Mouse (Mus musculus) embryonic facial prominence, embryonic 12.5 days (tissue): ENCODE results near the gene Klc1. TPM values are rescaled to one million over a fixed set of nuclear protein-coding genes. Genes with fewer than 3 reads are reported as not detected.
"Not testable (repeated sequence)": the region's sequence is repeated elsewhere in the genome, so short reads cannot be mapped to it uniquely, and the experiment has no call there.

Source experiments
- ATAC-seq: fragments of 200-750 bp; cut with Nextera tagmentation; 2 replicates; pipeline ENCODE4 v1.8.0; 2017; ENCODE audit not compliant: insufficient number of reproducible peaks, insufficient read depth, low FRiP score, low TSS enrichment
- H3K27ac ChIP-seq: fragments of 300-500 bp; sonication (generic); 2 replicates; pipeline ENCODE4 v1.5.1; 2016; ENCODE audit warnings: mild to moderate bottlenecking
- H3K27me3 ChIP-seq: fragments of 300-500 bp; sonication (generic); 2 replicates; pipeline ENCODE4 v1.6.1; 2016; ENCODE audit warnings: mild to moderate bottlenecking, moderate library complexity
- H3K36me3 ChIP-seq: fragments of 300-500 bp; sonication (generic); 2 replicates; pipeline ENCODE4 v1.6.1; 2016; ENCODE audit warnings: mild to moderate bottlenecking
- H3K4me1 ChIP-seq: fragments of 300-500 bp; sonication (generic); 2 replicates; pipeline ENCODE4 v1.6.1; 2016
- H3K4me2 ChIP-seq: fragments of 300-500 bp; sonication (generic); replicated peaks from 2 replicates; pipeline ENCODE4 v1.6.1; 2016; ENCODE audit warnings: mild to moderate bottlenecking, moderate library complexity
- H3K4me3 ChIP-seq: fragments of 300-500 bp; sonication (generic); 2 replicates; pipeline ENCODE4 v1.5.1; 2016; ENCODE audit warnings: mild to moderate bottlenecking
- H3K9ac ChIP-seq: fragments of 300-500 bp; sonication (generic); 2 replicates; pipeline ENCODE4 v1.6.1; 2016; ENCODE audit warnings: mild to moderate bottlenecking, moderate library complexity
- H3K9me3 ChIP-seq: fragments of 300-500 bp; sonication (generic); 2 replicates; pipeline ENCODE4 v1.6.1; 2016; ENCODE audit warnings: mild to moderate bottlenecking, moderate library complexity
- WGBS: fragments of 180-500 bp; shearing (Covaris S2); methylation state at CpG from one replicate; pipeline ENCODE4 v1.1.7; 2016; 5-methylcytosine and 5-hydroxymethylcytosine counted together
- polyA plus RNA-seq: library from polyadenylated mRNA; unstranded; fragments of >200 nt; fragmentation: Nextera tagmentation; extraction: Ambion mirVana; gene quantifications from 2 replicates; pipeline ENCODE4 v1.2.1, GENCODE M21; 2016

The Klc1 gene
- polyA plus RNA-seq, 1 experiment from 2014 or later = 149 TPM

DNA sequence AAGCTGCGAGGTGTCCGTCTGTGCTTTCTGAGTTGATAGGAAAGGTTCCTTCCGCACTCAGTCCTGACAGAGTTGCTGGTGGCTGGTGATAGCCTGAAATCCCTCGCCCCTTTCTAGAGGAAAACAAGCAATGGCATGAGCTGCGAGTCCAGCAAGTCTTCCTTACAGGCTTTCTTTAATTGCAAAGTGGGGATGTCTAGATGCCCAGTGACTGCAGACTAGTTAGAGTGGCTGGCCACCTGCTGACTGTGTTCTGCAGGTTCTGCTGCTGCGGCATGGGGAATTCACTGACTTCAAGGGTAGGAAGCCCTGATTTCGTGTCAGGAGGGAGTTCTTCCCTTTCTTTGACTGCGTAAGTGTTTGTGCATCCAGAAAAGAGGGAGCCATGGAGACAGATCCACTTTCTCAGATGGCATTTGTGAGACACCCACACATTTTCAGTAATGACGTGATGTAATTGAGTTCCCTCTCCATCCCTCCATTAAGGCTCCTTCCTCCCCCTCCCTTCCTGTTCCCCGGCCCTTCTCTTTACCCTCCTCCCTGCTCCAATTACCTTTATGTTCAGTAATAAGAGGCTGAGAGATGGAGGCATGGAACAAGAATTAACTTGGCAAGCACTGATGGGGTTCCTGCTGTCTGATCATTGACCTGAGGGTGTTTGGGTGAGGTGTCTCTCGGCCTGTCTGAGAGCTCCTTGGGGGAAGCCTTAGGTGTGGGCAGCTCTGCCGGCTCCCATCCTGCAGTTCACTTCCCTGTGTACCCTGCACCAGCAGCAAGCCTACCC, 33.1 kb upstream of the Klc1 start:
- H3K36me3 ChIP-seq = peaks cover 51% of the 10 kb centered on the region
- 64% methylated on average over 12 of the region's 12 CpGs for WGBS
- H3K4me2 ChIP-seq = no peak overlapping the region
- no peak for ATAC-seq
- 0 out of 2 replicates have a peak overlapping the region, but pooled peaks have one; percentile 26 for H3K27ac ChIP-seq
- no peak overlapping the region for H3K4me3 ChIP-seq
- H3K4me1 ChIP-seq = no peaks in the 10 kb centered on the region
- H3K27me3 ChIP-seq = no peaks in the 10 kb centered on the region
- H3K9ac ChIP-seq = 0 out of 2 replicates have a peak overlapping the region, but pooled peaks have one; percentile 0
- no peaks in the 10 kb centered on the region for H3K9me3 ChIP-seq

DNA sequence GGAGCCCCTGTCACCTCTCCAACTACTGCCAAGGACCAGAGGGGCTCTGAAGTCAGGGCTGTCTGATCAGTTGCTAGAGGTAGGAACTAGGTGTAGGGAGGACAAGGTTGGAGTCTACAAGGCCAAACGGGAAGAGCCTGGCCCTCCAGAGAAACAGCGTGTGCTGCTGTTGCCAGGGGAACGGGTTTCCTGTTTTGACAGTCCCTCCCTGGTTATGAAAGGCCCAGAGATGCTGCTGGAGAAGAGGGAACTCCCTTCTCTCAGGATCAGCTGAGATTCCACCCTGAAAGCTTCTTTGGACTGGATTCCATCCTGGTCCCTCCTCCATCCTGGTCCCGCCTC, 32.6 kb upstream of the Klc1 start:
- no peaks in the 10 kb centered on the region for H3K9me3 ChIP-seq
- no peak overlapping the region for H3K4me3 ChIP-seq
- no peaks in the 10 kb centered on the region for H3K4me1 ChIP-seq
- no peaks in the 10 kb centered on the region for H3K27me3 ChIP-seq
- WGBS = 58% methylated on average over 4 of the region's 4 CpGs
- no peak overlapping the region for H3K9ac ChIP-seq
- H3K36me3 ChIP-seq = peaks cover 51% of the 10 kb centered on the region
- no peak for ATAC-seq
- H3K4me2 ChIP-seq = no peak overlapping the region
- no peak overlapping the region for H3K27ac ChIP-seq

DNA sequence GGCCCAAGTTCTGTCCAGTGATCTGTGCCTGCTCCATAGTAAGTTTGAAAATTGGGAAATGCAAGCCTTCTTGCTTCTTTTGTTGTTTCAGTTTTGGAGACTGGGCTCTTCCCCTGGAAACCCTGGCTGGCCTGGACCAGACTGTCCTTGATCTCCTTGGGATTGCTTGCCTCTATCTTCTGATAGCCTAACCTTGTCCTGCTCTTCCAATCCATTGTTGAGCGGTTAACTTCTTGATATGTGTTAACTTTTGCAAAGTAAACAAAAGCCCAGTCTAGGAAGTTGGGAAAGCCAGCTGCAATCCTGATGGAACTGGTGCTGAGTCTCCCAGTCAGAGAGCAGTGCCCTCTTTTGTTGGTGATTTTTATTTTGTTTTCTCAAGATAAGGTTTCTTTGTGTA, 30.7 kb upstream of the Klc1 start:
- H3K4me2 ChIP-seq = no peak overlapping the region
- H3K9ac ChIP-seq = no peak overlapping the region
- H3K27ac ChIP-seq = no peak overlapping the region
- 91% methylated on average over 1 of the region's 1 CpGs for whole genome bisulfite sequencing
- ATAC-seq = no peak
- H3K36me3 ChIP-seq = peaks cover 56% of the 10 kb centered on the region
- H3K4me1 ChIP-seq = peaks cover 6% of the 10 kb centered on the region; the same call in 1 of the 2 replicates
- no peaks in the 10 kb centered on the region for H3K9me3 ChIP-seq
- H3K27me3 ChIP-seq = no peaks in the 10 kb centered on the region
- H3K4me3 ChIP-seq = no peak overlapping the region

DNA sequence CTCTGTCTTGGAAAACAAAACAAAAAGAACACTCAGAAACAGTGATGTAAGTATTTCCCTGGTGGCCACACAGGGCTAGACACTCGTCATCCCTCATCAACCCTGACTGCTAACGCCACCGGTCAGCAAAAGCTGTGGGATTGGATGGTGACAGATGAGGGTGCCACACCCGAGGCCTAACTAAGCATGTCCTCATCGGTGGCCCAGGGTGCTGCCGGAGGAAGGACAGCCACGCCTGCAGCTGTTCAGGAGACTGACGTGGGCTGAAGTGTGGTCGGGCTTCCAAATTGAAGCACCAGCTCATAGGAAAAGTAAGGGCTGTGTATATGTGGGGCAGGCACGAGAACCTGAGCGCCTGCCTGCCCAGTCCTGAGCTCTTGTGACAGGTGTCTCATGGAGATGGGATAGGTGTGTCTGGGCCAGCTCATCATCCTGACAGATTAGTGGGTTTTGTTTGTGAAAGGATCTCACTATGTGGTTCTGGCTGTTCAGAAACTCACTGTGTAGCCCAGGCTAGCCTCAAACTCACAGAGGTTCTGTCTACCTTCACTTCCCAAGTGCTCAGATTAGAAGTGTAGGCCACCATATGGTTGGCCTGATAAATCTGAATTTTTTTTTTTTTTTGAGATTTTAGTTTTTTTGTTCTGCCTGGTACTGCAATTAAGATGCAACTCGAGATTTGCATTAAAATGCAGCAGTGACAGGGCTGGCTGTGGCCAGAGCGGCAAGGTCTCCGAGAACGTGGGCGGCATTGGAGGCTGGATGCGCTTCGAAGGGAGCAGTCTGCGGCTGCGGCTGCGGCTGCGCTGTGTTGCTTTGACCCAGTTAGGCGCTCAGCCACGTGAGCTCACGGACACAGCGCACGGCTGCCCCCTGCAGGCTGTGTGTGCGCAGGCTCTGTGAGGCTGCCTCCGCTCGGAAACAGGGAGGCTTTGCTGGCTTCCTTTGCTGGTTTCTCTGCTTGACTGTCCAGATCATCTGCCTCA, 26.5 kb upstream of the Klc1 start:
- no peak overlapping the region for H3K27ac ChIP-seq

DNA sequence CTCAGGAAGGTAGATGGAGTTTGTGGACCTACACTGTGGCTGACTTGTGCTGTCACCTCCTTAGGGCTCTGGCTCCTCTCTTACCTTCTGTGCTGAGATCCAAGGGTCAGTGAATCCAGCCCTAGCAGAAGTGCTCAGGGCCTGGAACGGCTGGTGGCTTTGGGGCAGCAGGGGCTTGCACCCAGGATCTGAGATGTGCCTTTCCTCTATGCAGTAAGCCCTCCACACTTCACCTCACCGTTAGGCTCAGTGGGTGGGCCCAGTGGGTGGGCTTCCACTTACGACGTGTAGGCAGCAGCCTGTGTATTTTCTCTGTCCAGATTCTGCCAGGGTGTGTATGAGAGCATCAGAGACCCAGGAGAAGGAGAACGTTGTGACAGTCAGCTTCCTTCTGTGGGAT, 25.7 kb upstream of the Klc1 start:
- ATAC-seq = peak; percentile 4; the same call in 1 of the 2 replicates
- H3K9ac ChIP-seq = no peak overlapping the region; the same call in 1 of the 2 replicates
- H3K9me3 ChIP-seq = no peaks in the 10 kb centered on the region
- WGBS = 58% methylated on average over 5 of the region's 5 CpGs
- 0 out of 2 replicates have a peak overlapping the region, but pooled peaks have one; percentile 26 for H3K4me2 ChIP-seq
- no peaks in the 10 kb centered on the region for H3K27me3 ChIP-seq
- H3K4me3 ChIP-seq = no peak overlapping the region
- peaks cover 6% of the 10 kb centered on the region; the same call in 1 of the 2 replicates for H3K4me1 ChIP-seq
- H3K36me3 ChIP-seq = peaks cover 18% of the 10 kb centered on the region; the same call in 1 of the 2 replicates
- no peak overlapping the region for H3K27ac ChIP-seq

More for the DNA sequence above, 26.5 kb upstream of the Klc1 start:
- peak; percentile 79 for ATAC-seq
- Histone ChIP-seq H3K27me3 (no peaks in the 10 kb centered on the region), H3K4me1 (peaks cover 6% of the 10 kb centered on the region; the same call in 1 of the 2 replicates), H3K4me2 (peak overlapping the region; percentile 26), H3K9ac (no peak overlapping the region; the same call in 1 of the 2 replicates), H3K9me3 (no peaks in the 10 kb centered on the region), H3K36me3 (peaks cover 26% of the 10 kb centered on the region), H3K4me3 (no peak overlapping the region)
- WGBS = 31% methylated on average over 30 of the region's 30 CpGs

DNA sequence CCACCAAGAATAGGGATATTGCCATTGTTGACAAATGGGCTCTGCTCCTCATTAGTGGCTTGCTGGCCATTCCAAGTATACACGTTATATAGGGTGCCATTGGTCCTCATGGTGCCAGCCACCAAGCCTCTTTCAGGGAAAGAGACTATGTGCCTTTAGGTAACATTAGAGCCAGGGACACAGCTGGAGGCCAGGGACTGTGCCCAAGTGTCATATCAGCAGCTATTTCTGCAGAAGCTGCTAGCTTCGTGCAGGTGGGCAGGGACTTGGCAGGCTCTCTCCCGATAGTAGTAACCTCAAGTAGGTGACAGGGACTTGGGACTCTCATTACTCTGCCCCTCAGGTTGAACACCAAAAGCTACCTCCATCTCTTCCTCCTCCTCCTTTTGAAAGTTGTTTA, 23.7 kb upstream of the Klc1 start:
- H3K4me1 ChIP-seq = peaks cover 6% of the 10 kb centered on the region; the same call in 1 of the 2 replicates
- H3K9ac ChIP-seq = no peak overlapping the region
- H3K9me3 ChIP-seq = no peaks in the 10 kb centered on the region
- WGBS = 92% methylated on average over 3 of the region's 3 CpGs
- peaks cover 7% of the 10 kb centered on the region; the same call in 1 of the 2 replicates for H3K36me3 ChIP-seq
- H3K27ac ChIP-seq = no peak overlapping the region
- no peak overlapping the region for H3K4me2 ChIP-seq
- no peak for ATAC-seq
- no peak overlapping the region for H3K4me3 ChIP-seq
- no peaks in the 10 kb centered on the region for H3K27me3 ChIP-seq

DNA sequence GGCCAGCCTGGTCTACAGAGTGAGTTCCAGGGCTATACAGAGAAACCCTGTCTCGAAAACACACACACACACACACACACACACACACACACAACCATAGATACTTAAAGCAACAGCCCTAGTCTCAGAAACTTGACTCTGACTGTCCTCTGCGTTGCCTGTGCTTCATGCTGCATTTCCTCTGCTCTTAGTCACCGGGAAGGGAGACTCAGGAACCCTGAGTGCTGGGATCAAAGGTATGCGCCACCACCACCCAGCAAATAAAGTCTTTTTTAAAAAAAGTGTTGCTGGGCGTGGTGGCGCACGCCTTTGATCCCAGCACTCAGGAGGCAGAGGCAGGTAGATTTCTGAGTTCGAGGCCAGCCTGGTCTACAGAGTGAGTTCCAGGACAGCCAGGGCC, 22.0 kb upstream of the Klc1 start:
- not testable (repeated sequence) for H3K27ac ChIP-seq, H3K9ac ChIP-seq, H3K27me3 ChIP-seq, H3K4me2 ChIP-seq, H3K4me3 ChIP-seq, H3K36me3 ChIP-seq, H3K4me1 ChIP-seq, ATAC-seq, H3K9me3 ChIP-seq
- WGBS = 81% methylated on average over 8 of the region's 8 CpGs

DNA sequence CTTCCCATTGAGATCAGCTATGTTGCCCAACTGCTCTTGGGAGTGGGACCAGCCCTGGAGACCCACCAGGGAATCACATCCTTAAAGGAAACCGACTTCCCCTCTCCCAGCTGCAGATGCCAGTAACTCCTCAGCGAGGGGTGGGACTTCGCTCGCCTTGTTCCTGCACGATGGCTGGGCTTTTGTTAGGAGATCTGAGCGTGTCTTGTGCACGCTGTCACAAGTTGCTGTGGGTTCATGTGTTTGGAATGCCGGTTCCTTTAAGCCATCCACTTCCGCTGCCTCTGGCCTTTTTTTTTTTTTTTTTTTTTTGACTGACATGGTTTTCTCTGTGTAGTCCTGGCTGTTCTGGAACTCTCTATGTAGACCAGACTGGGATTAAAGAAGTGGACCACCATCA, 21.3 kb upstream of the Klc1 start:
- WGBS = 46% methylated on average over 9 of the region's 9 CpGs
- Histone ChIP-seq H3K9ac (no peak overlapping the region), H3K4me2 (no peak overlapping the region), H3K36me3 (no peaks in the 10 kb centered on the region), H3K27me3 (no peaks in the 10 kb centered on the region), H3K4me3 (no peak overlapping the region), H3K4me1 (peaks cover 4% of the 10 kb centered on the region; the same call in 1 of the 2 replicates), H3K9me3 (no peaks in the 10 kb centered on the region), H3K27ac (no peak overlapping the region)
- no peak for ATAC-seq

DNA sequence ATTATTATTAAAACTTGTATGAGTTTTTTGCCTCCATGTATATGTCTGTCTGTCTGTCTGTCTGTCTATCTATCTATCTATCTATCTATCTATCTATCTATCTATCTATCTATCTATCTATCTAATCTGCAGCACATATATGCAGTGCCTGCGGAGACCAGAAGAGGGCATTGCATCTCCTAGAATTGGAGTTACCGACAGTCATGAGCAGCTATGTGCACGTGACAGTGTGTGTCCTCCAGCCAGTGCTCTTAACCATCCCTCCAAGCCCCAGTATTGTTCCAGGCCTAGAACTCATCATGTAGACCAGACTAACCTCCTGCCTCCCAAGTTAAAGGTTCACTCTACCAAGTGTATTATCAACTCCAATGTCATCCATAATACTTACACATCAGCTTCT, 19.9 kb upstream of the Klc1 start:
- no peaks in the 10 kb centered on the region for H3K36me3 ChIP-seq

DNA sequence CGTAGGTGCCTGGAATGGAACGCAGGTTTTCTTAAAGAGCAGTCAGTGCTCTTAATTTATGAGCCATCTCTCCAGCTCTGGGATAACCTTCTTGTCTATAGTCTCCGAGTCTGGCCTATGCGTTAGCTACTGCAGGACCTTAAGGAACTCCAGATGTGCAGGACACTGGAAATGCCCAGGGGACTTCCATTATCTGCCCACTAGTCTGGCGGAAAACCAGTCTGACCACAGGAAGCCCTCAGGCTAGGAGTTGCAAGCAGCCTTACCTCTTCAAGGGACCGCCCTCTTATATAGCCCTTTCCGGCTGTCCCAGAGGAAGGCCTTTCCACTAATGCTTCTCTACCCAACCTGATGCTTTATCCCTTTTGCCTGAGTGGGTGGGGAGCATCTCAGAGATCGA, 17.3 kb upstream of the Klc1 start:
- WGBS = 49% methylated on average over 8 of the region's 8 CpGs
- no peak overlapping the region for H3K4me3 ChIP-seq

More for the DNA sequence above, 19.9 kb upstream of the Klc1 start:
- H3K4me3 ChIP-seq = no peak overlapping the region
- H3K4me2 ChIP-seq = no peak overlapping the region
- H3K9ac ChIP-seq = no peak overlapping the region
- WGBS = 5% methylated on average over 3 of the region's 3 CpGs
- H3K27ac ChIP-seq = no peak overlapping the region
- H3K4me1 ChIP-seq = no peaks in the 10 kb centered on the region
- no peaks in the 10 kb centered on the region for H3K9me3 ChIP-seq
- H3K27me3 ChIP-seq = no peaks in the 10 kb centered on the region
- ATAC-seq = no peak

DNA sequence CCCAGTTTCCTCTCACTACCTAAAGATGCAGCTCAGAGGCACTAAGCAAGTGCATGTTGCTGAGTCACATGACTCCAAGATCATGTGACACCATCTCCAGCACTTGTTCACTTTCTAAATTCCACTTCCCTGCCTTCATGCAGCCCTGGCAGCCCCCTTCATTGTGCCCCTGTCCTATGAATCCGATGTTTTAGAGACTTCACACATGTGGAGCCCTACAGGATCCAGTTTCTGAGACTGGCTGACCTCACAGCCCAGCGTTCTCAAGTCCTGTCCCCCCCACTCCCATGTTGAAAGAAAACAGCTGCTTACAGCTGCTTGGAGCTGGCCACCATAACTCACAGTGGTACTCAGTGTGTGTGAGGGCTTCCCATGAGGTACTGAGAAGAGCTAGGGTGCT, 15.2 kb upstream of the Klc1 start:
- H3K9ac ChIP-seq = no peak overlapping the region
- no peaks in the 10 kb centered on the region for H3K27me3 ChIP-seq
- no peak overlapping the region for H3K4me3 ChIP-seq
- no peaks in the 10 kb centered on the region for H3K9me3 ChIP-seq
- no peak overlapping the region for H3K27ac ChIP-seq
- H3K4me1 ChIP-seq = 0 out of 2 replicates have a peak, but pooled peaks cover 4% of the 10 kb centered on the region
- H3K36me3 ChIP-seq = no peaks in the 10 kb centered on the region
- 53% methylated on average over 2 of the region's 2 CpGs for WGBS
- no peak overlapping the region for H3K4me2 ChIP-seq
- ATAC-seq = no peak

More for the DNA sequence above, 17.3 kb upstream of the Klc1 start:
- ATAC-seq = no peak
- Histone ChIP-seq H3K36me3 (no peaks in the 10 kb centered on the region), H3K9ac (no peak overlapping the region), H3K4me1 (0 out of 2 replicates have a peak, but pooled peaks cover 4% of the 10 kb centered on the region), H3K27ac (no peak overlapping the region), H3K27me3 (no peaks in the 10 kb centered on the region), H3K9me3 (no peaks in the 10 kb centered on the region), H3K4me2 (no peak overlapping the region)
